ENCODE assay signal across 24 mouse cellular contexts in the genomic region with DNA sequence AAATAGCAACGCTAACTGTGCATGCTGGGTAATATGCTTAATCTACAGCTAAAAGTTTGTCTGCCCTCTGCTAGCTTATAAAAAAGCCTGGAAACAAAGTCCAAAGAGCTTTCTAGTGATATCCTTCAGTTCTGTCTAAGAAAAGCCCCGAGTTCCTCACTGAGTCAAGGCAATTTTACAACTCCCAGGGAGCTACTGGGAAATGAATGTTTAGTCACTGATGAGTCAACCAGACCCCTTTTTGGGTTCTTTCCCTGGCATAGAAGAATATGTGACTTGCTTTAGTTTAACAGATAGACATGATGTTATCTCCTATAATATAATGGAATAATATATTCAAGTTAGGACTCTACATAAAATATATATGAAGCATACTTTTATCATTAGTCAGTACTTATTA.
"Had no signal": no experiment of that assay in that cellular context is flagged by ENCODE, and none has a peak within 500 bp of the region (broad histone marks: within the 10 kb centered on the region; RNA-seq: fewer than 3 reads in every experiment).

No protein-coding gene starts in this region.

- DNase-seq: kidney, adult 2 months; kidney, postnatal 25 days; layer of hippocampus, adult 9-11 months; liver; liver, postnatal 0 days; lung, embryonic 14.5 days; retina, postnatal 1 day; right cerebral cortex, postnatal 25 days; spleen, adult 18-20 months; thymus, postnatal 25 days had no signal

- H3K27me3 ChIP-seq: limb, embryonic 13.5 days; megakaryocyte, embryonic 14.5 days; midbrain, embryonic 13.5 days; neural tube, embryonic 12.5 days; neural tube, embryonic 15.5 days; stomach, embryonic 15.5 days had no signal

- H3K4me1 ChIP-seq: neural tube, embryonic 12.5 days; stomach, embryonic 15.5 days had no signal

- H3K9ac ChIP-seq: limb, embryonic 13.5 days; liver, embryonic 14.5 days; liver, postnatal 0 days; lung, embryonic 14.5 days; midbrain, embryonic 13.5 days; neural tube, embryonic 12.5 days; neural tube, embryonic 15.5 days; stomach, embryonic 15.5 days had no signal

- ATAC-seq: liver, postnatal 0 days; lung, postnatal 0 days; midbrain, embryonic 13.5 days; midbrain, embryonic 16.5 days had no signal

- H3K4me2 ChIP-seq: limb, embryonic 13.5 days; lung, embryonic 14.5 days; midbrain, embryonic 13.5 days; neural tube, embryonic 12.5 days; neural tube, embryonic 15.5 days; stomach, embryonic 15.5 days had no signal

- H3K9me3 ChIP-seq: limb, embryonic 10.5 days; limb, embryonic 13.5 days; megakaryocyte, embryonic 14.5 days; midbrain, embryonic 10.5 days; midbrain, embryonic 13.5 days; neural tube, embryonic 12.5 days; neural tube, embryonic 15.5 days; stomach, embryonic 15.5 days had no signal

- H3K27ac ChIP-seq: kidney, postnatal 0 days; layer of hippocampus, adult 2 months; limb, embryonic 10.5 days; limb, embryonic 13.5 days; liver, embryonic 14.5 days; macrophage; midbrain, embryonic 10.5 days; midbrain, embryonic 13.5 days; neural tube, embryonic 12.5 days; neural tube, embryonic 15.5 days; stomach, embryonic 15.5 days had no signal

- H3K36me3 ChIP-seq: limb, embryonic 10.5 days; limb, embryonic 13.5 days; midbrain, embryonic 10.5 days; midbrain, embryonic 13.5 days; neural tube, embryonic 12.5 days; neural tube, embryonic 15.5 days; stomach, embryonic 15.5 days had no signal

- H3K4me3 ChIP-seq: layer of hippocampus, adult 2 months; limb, embryonic 10.5 days; limb, embryonic 13.5 days; megakaryocyte, embryonic 14.5 days; midbrain, embryonic 10.5 days; midbrain, embryonic 13.5 days; neural tube, embryonic 12.5 days; neural tube, embryonic 15.5 days; stomach, embryonic 15.5 days had no signal
